Mouse (Mus musculus) embryonic facial prominence, embryonic 14.5 days (tissue): ENCODE results near the gene Clip2. TPM values are rescaled to one million over a fixed set of nuclear protein-coding genes. Genes with fewer than 3 reads are reported as not detected.

Experiments
- ATAC-seq: fragments of 200-750 bp; cut with Nextera tagmentation; 2 replicates; pipeline ENCODE4 v1.8.0; 2017; ENCODE audit warnings: low read depth, moderate number of reproducible peaks, moderate TSS enrichment
- DNase-seq: peaks from one replicate; pipeline ENCODE4 v3.0.0-alpha.2; 2015; ENCODE audit warnings: low spot score
- H3K27ac ChIP-seq: fragments of 300-500 bp; sonication (generic); replicated peaks from 2 replicates; pipeline ENCODE4 v1.5.1; 2014; ENCODE audit warnings: low read depth, mild to moderate bottlenecking, low read length, moderate library complexity
- H3K27me3 ChIP-seq: fragments of 300-500 bp; sonication (generic); replicated peaks from 2 replicates; pipeline ENCODE4 v1.6.1; 2014; ENCODE audit warnings: low read length; ENCODE audit not compliant: control insufficient read depth, insufficient read depth
- H3K36me3 ChIP-seq: fragments of 300-500 bp; sonication (generic); 2 replicates; pipeline ENCODE4 v1.6.1; 2014; ENCODE audit warnings: low read length, mixed read lengths; ENCODE audit not compliant: control insufficient read depth, insufficient read depth
- H3K4me1 ChIP-seq: fragments of 300-500 bp; sonication (generic); 2 replicates; pipeline ENCODE4 v1.6.1; 2014; ENCODE audit warnings: antibody characterized with exemption, low read length; ENCODE audit not compliant: control insufficient read depth, insufficient read depth
- H3K4me2 ChIP-seq: fragments of 300-500 bp; sonication (generic); 2 replicates; pipeline ENCODE4 v1.6.1; 2014; ENCODE audit warnings: low read depth, mild to moderate bottlenecking, low read length, moderate library complexity, mixed read lengths
- H3K4me3 ChIP-seq: fragments of 300-500 bp; sonication (generic); 2 replicates; pipeline ENCODE4 v1.5.1; 2014; ENCODE audit warnings: low read depth, mild to moderate bottlenecking, low read length
- H3K9ac ChIP-seq: fragments of 300-500 bp; sonication (generic); 2 replicates; pipeline ENCODE4 v1.6.1; 2014; ENCODE audit warnings: low read depth, mild to moderate bottlenecking, low read length, moderate library complexity, mixed read lengths
- H3K9me3 ChIP-seq: fragments of 300-500 bp; sonication (generic); 2 replicates; pipeline ENCODE4 v1.6.1; 2016; ENCODE audit warnings: low read length; ENCODE audit not compliant: control insufficient read depth
- WGBS: fragments of 180-500 bp; shearing (Covaris S2); extraction: QIAGEN DNeasy Blood & Tissue Kit; methylation state at CpG from one replicate; pipeline ENCODE4 v1.1.7; 2014; 5-methylcytosine and 5-hydroxymethylcytosine counted together
- polyA plus RNA-seq: library from polyadenylated mRNA; unstranded; fragments of >200 nt; fragmentation: Nextera tagmentation; extraction: Ambion mirVana; gene quantifications from 2 replicates; pipeline ENCODE4 v1.2.1, GENCODE M21; 2014

Gene Clip2
- polyA plus RNA-seq, 1 experiment from 2014 or later: 4.1 TPM

DNA sequence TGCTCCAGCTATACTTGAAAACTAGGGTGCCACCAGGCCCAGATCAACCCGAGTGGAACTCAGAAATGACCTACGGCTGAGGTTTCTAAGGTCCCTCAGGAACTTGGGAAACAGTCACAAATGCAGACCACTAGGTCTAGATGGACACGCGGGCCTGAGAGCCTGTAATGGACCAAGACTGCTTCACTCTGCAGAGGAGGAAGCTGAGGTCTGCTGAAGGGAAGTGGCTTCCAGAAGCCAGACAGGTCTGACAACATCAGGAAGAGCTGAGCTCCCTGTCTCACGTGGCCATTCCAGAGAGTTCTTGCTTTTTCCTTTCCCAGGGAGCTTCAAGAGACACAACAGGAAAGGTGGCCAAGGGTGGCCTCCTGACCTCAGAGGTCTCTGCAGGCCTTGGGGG, 43.3 kb downstream of the Clip2 start:
- Histone ChIP-seq H3K9me3 (no peaks in the 10 kb centered on the region), H3K4me1 (no peaks in the 10 kb centered on the region), H3K27ac (no peak overlapping the region), H3K9ac (no peak overlapping the region), H3K36me3 (peaks cover 68% of the 10 kb centered on the region), H3K27me3 (no peaks in the 10 kb centered on the region), H3K4me3 (no peak overlapping the region), H3K4me2 (no peak overlapping the region)
- WGBS: 88% methylated on average over 5 of the region's 5 CpGs
- DNase-seq: no peak
- ATAC-seq: no peak

DNA sequence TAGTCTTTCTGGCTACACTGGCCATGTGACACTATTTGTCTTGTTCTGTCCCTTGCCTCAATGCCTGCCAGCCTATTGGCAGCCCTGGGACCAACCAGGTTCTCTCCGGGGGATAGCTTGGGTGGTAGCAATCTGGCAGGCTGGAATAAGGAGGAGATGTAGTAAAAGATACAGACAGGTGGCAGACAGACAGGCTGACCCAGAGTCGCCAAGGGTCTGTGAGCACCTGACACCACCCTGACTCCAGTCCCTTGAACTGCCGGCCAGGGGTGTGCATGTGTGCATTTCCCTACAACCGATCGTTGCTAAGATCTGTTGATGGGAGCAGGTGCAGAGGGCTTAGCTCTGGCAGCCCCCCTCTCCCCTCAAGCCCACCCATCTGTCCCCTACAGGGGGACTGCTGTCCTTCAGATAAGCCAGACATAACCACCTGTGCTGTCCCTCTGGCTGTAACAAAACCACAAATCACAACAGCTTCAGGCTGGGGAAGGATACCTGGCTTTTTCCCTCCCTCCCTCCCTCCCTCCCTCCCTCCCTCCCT, 44.3 kb downstream of the Clip2 start:
- peaks cover 68% of the 10 kb centered on the region for H3K36me3 ChIP-seq
- ATAC-seq: peak; percentile 47; the same call in 1 of the 2 replicates
- no peak overlapping the region for H3K4me3 ChIP-seq
- DNase-seq: no peak
- no peak overlapping the region for H3K4me2 ChIP-seq
- H3K27me3 ChIP-seq: no peaks in the 10 kb centered on the region
- no peak overlapping the region for H3K27ac ChIP-seq
- no peaks in the 10 kb centered on the region for H3K4me1 ChIP-seq
- H3K9ac ChIP-seq: no peak overlapping the region
- H3K9me3 ChIP-seq: no peaks in the 10 kb centered on the region
- WGBS: 75% methylated on average over 5 of the region's 5 CpGs

DNA sequence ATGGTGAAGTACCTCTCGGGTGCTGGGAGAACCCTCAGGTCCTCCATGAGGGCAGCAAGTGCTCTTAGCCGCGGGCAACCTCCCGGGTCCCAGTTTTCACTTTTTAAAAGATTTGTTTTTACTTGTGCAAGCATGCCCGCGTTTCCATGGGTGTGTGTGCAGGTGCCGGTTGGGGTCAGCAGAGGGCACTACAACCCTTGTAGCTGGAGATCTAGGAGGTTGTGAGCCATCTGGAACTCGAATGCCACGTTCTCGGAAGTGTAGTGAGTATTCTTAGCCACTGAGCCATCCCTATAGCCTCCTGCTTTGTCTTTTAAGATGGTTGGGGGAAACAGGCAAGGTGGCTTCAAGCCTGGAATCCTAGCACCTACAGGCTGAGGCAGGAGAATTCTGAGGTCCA, 44.9 kb downstream of the Clip2 start:
- no peak for ATAC-seq

DNA sequence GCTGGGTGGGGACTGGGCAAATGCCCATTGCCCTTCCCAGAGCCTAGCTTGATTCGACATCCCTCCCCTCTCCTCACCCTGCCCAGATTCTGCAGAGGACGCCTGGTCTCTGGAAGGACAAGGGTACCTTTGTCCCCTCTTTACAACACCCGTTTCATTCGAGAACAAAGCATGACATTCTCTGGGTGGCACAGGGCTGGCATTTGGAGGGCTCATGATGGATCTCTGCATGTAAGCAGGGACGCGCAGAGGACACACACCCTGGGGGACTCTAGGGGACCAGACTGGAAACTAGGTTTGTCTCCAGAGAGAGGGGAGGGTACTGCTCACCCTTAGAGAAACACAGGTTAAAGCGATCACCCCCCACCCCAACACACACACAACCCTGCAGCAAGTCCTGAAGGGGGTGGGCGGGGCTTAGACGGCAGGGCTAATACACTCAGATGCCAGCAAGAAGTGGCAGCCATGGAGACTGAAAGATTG, 46.4 kb downstream of the Clip2 start:
- H3K9ac ChIP-seq: no peak overlapping the region
- 59% methylated on average over 9 of the region's 9 CpGs for WGBS
- peak; percentile 28; the same call in 1 of the 2 replicates for ATAC-seq
- H3K4me2 ChIP-seq: no peak overlapping the region
- peaks cover 68% of the 10 kb centered on the region for H3K36me3 ChIP-seq
- no peak overlapping the region for H3K27ac ChIP-seq
- no peak for DNase-seq
- no peak overlapping the region for H3K4me3 ChIP-seq
- no peaks in the 10 kb centered on the region for H3K27me3 ChIP-seq
- H3K4me1 ChIP-seq: no peaks in the 10 kb centered on the region
- no peaks in the 10 kb centered on the region for H3K9me3 ChIP-seq

More for the DNA sequence above, 44.9 kb downstream of the Clip2 start:
- H3K9ac ChIP-seq: no peak overlapping the region
- H3K27me3 ChIP-seq: no peaks in the 10 kb centered on the region
- peaks cover 68% of the 10 kb centered on the region for H3K36me3 ChIP-seq
- H3K4me2 ChIP-seq: no peak overlapping the region
- peak; percentile 80 for DNase-seq
- no peaks in the 10 kb centered on the region for H3K9me3 ChIP-seq
- no peak overlapping the region; the same call in 1 of the 2 replicates for H3K27ac ChIP-seq
- H3K4me3 ChIP-seq: no peak overlapping the region
- H3K4me1 ChIP-seq: no peaks in the 10 kb centered on the region
- WGBS: 20% methylated on average over 10 of the region's 10 CpGs

- Histone ChIP-seq H3K9me3 (no peaks in the 10 kb centered on the region), H3K27ac (no peak overlapping the region), H3K27me3 (no peaks in the 10 kb centered on the region), H3K9ac (no peak overlapping the region), H3K4me2 (no peak overlapping the region), H3K36me3 (peaks cover 62% of the 10 kb centered on the region), H3K4me1 (no peaks in the 10 kb centered on the region), H3K4me3 (no peak overlapping the region)
- WGBS: 97% methylated on average over 18 of the region's 18 CpGs
- no peak for DNase-seq
- ATAC-seq: no peak
These were observed 49.6 kb downstream of the Clip2 start for GRCm38 (mm10) chr5:134502591-134502990.

- no peak overlapping the region for H3K4me2 ChIP-seq
- H3K4me1 ChIP-seq: no peaks in the 10 kb centered on the region
- no peaks in the 10 kb centered on the region for H3K9me3 ChIP-seq
- 87% methylated on average over 9 of the region's 9 CpGs for WGBS
- no peak overlapping the region for H3K4me3 ChIP-seq
- peaks cover 66% of the 10 kb centered on the region for H3K36me3 ChIP-seq
- ATAC-seq: no peak
- no peak for DNase-seq
- H3K27me3 ChIP-seq: no peaks in the 10 kb centered on the region
- no peak overlapping the region for H3K9ac ChIP-seq
- H3K27ac ChIP-seq: no peak overlapping the region
These were observed 50.8 kb downstream of the Clip2 start for GRCm38 (mm10) chr5:134501453-134501852.

DNA sequence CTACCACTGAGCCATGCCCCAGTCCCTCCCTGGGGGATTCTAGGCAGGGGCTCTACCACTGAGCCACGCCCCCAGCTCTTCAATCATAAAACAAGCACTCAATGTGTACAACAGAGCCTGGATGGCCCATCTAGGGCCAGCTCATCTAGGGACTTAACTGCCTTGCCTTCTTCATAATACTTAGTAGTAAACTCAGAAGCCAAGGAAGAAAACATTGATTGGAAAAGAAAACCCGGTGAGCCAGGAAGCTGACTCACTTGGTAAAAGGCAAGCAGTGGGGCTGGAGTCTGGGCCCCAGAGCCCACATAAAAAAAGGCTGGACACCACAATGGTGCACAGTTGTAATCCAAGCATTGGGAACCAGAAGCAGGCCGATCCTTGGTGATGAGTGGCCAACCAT, 51.6 kb downstream of the Clip2 start:
- Histone ChIP-seq H3K9ac (no peak overlapping the region), H3K27me3 (no peaks in the 10 kb centered on the region), H3K9me3 (no peaks in the 10 kb centered on the region), H3K4me2 (no peak overlapping the region), H3K4me3 (no peak overlapping the region), H3K36me3 (peaks cover 73% of the 10 kb centered on the region), H3K4me1 (no peaks in the 10 kb centered on the region), H3K27ac (no peak overlapping the region)
- ATAC-seq (no peak), DNase-seq (no peak)
- 96% methylated on average over 3 of the region's 3 CpGs for WGBS

GRCm38 (mm10) chr5:134500062-134500461, 52.2 kb downstream of the Clip2 start:
- H3K4me3 ChIP-seq: no peak overlapping the region
- no peak overlapping the region for H3K9ac ChIP-seq
- ATAC-seq: no peak
- WGBS: 66% methylated on average over 4 of the region's 4 CpGs
- DNase-seq: no peak
- H3K27ac ChIP-seq: no peak overlapping the region
- peaks cover 80% of the 10 kb centered on the region for H3K36me3 ChIP-seq
- H3K4me2 ChIP-seq: no peak overlapping the region
- no peaks in the 10 kb centered on the region for H3K27me3 ChIP-seq
- H3K4me1 ChIP-seq: no peaks in the 10 kb centered on the region
- H3K9me3 ChIP-seq: no peaks in the 10 kb centered on the region

- DNase-seq: no peak
- Histone ChIP-seq H3K9me3 (no peaks in the 10 kb centered on the region), H3K36me3 (peaks cover 79% of the 10 kb centered on the region), H3K4me1 (no peaks in the 10 kb centered on the region), H3K27ac (no peak overlapping the region), H3K9ac (no peak overlapping the region), H3K27me3 (no peaks in the 10 kb centered on the region), H3K4me2 (no peak overlapping the region), H3K4me3 (no peak overlapping the region)
- no peak for ATAC-seq
- WGBS: 97% methylated on average over 5 of the region's 5 CpGs
These were observed 55.2 kb downstream of the Clip2 start for GRCm38 (mm10) chr5:134497026-134497425.
